Mouse (Mus musculus) ES-CJ7 (cell line): Measurements from ENCODE around the gene Acbd6.
A peak's percentile ranks its signal among the peaks of the same experiment; 100 is the strongest.

ENCODE experiments used
- DNase-seq: peaks from one replicate; pipeline ENCODE4 v3.0.0; 2011; ENCODE audit warnings: low read depth, low spot score

The Acbd6 gene

GRCm38 (mm10) chr1:155558012-155558842, at the start of gene Acbd6:
TSS of gene Acbd6 (plus strand) at chr1:155558120.
- DNase-seq: peak; percentile 93

- no peak for DNase-seq
Measured at GRCm38 (mm10) chr1:155510263-155510662, 47.7 kb upstream of the Acbd6 start.

GRCm38 (mm10) chr1:155515866-155516265, 42.1 kb upstream of the Acbd6 start:
- DNase-seq: no peak

- peak; percentile 81 for DNase-seq
Measured at GRCm38 (mm10) chr1:155516594-155516993, 41.3 kb upstream of the Acbd6 start.

- no peak for DNase-seq
Measured at GRCm38 (mm10) chr1:155517060-155517459, 40.9 kb upstream of the Acbd6 start.

- no peak for DNase-seq
Measured at GRCm38 (mm10) chr1:155520285-155520684, 37.6 kb upstream of the Acbd6 start.

- no peak for DNase-seq
Measured at GRCm38 (mm10) chr1:155522493-155522892, 35.4 kb upstream of the Acbd6 start.

GRCm38 (mm10) chr1:155526176-155526575, 31.7 kb upstream of the Acbd6 start:
- no peak for DNase-seq

GRCm38 (mm10) chr1:155527027-155527786, 30.7 kb upstream of the Acbd6 start:
- no peak for DNase-seq

- no peak for DNase-seq
Measured at GRCm38 (mm10) chr1:155527787-155528158, 30.1 kb upstream of the Acbd6 start.

- no peak for DNase-seq
Measured at GRCm38 (mm10) chr1:155528405-155529119, 29.4 kb upstream of the Acbd6 start.

- DNase-seq: no peak
Measured at GRCm38 (mm10) chr1:155529120-155529963, 28.6 kb upstream of the Acbd6 start.

GRCm38 (mm10) chr1:155530561-155531457, 27.1 kb upstream of the Acbd6 start:
- DNase-seq: no peak

GRCm38 (mm10) chr1:155532396-155532795, 25.5 kb upstream of the Acbd6 start:
- no peak for DNase-seq

- DNase-seq: no peak
Measured at GRCm38 (mm10) chr1:155532833-155533688, 24.9 kb upstream of the Acbd6 start.

- DNase-seq: no peak
Measured at GRCm38 (mm10) chr1:155533689-155533965, 24.3 kb upstream of the Acbd6 start.

- peak; percentile 64 for DNase-seq
Measured at GRCm38 (mm10) chr1:155537005-155537642, 20.8 kb upstream of the Acbd6 start.

- DNase-seq: no peak
Measured at GRCm38 (mm10) chr1:155538006-155538405, 19.9 kb upstream of the Acbd6 start.

GRCm38 (mm10) chr1:155557642-155558011, 293 bp upstream of the Acbd6 start:
- no peak for DNase-seq
